Mouse (Mus musculus): Measurements from ENCODE around the gene Iah1.

- TF ChIP-seq POLR2A (IDR thresholded peaks at IDR 0.05; ENCODE audit: low read depth, low read length), result no peak
- no peak for TF ChIP-seq CTCF (IDR thresholded peaks at IDR 0.05; ENCODE audit: extremely low read depth, insufficient read length, insufficient replicate concordance, low read depth, low read length)
Measured at GRCm38 (mm10) chr12:21286712-21287650, 29.2 kb upstream of the Iah1 start.

Data from small intestine, adult 2 months (tissue).